Mouse (Mus musculus) heart, adult 2 months (tissue): ENCODE measurements at regions not wholly inside any gene's neighbourhood (a gene's known extent, or its start where the extent isn't known, plus 50 kb on each side); places are given as distances from the start of the nearest gene placed in this dataset.

Experiments used
- CTCF ChIP-seq: fragments of 200-600 bp; IDR thresholded peaks from 2 replicates; pipeline ENCODE4 v1.8.1; 2022; ENCODE audit warnings: antibody characterized with exemption, mild to moderate bottlenecking, moderate library complexity
- EP300 ChIP-seq: fragments of 200-500 bp; IDR thresholded peaks from 2 replicates; pipeline ENCODE4 v1.6.1; 2011; ENCODE audit warnings: low read depth, low read length, control low read depth; ENCODE audit not compliant: insufficient read depth
- POLR2A ChIP-seq: fragments of 200-500 bp; IDR thresholded peaks from 2 replicates; pipeline ENCODE4 v1.6.1; 2011; ENCODE audit warnings: mild to moderate bottlenecking, low read depth, low read length, control low read depth; ENCODE audit not compliant: insufficient read depth

DNA sequence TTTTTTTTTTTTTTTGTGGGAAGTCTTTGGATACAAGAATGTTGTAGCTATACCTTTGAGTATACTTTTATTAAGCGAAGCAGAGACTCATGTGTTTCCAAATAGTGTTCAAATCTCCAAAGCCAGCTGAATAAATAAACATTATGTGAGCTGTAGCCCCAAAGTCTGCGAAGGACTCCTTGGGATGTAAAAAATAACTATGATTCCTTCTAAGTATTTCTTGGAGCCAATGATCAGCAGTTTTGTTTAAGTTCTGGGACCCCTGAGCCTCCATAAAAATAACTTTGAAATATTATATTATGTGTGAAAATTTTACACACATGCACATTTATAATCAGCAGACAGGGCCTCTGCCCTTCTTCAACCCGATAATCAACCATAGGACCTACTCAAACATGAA lies 262.8 kb upstream of the Tenm3 start:
- TF ChIP-seq POLR2A (no peak), CTCF (no peak), EP300 (no peak)
